Mouse (Mus musculus) E14TG2a.4 (cell line): ENCODE measurements at regions not wholly inside any gene's neighbourhood (a gene's known extent, or its start where the extent isn't known, plus 50 kb on each side); places are given as distances from the start of the nearest gene placed in this dataset.

Experiments used
- CTCF ChIP-seq: conservative IDR thresholded peaks from 2 replicates; pipeline ENCODE4 v1.5.1; 2014; ENCODE audit warnings: low read length
- NANOG ChIP-seq: IDR thresholded peaks from 2 replicates; pipeline ENCODE4 v1.6.1; 2014; ENCODE audit warnings: borderline replicate concordance, low read length, mixed read lengths
- POU5F1 ChIP-seq: IDR thresholded peaks from 2 replicates; pipeline ENCODE4 v1.6.1; 2014; ENCODE audit warnings: low read length, borderline replicate concordance

DNA sequence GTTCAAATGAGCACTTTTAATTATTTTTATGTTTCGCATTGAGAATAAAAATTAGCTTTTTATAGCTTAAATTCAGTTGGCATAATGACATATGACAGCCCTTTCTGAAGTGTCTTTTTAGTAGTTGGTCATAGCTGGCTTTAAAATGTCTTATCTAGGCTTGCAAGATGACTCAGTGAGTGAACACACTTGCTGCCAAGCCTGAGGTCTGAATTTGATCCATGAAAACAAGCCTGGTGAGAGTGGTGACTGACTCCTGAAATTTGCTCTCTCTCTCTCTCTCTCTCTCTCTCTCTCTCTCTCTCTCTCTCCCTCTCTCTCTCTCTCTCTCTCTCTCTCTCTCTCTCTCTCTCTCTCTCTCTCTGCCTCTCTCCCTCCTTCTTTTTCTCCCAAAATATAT lies 372.8 kb upstream of the Sash1 start:
- no peak for TF ChIP-seq CTCF
- TF ChIP-seq POU5F1: no peak
- no peak for TF ChIP-seq NANOG
